Mouse (Mus musculus) testis, postnatal 14 days (tissue): ENCODE results near the gene Disc1.

Experiments used
- DNase-seq: peaks from one replicate; pipeline ENCODE4 v3.0.0; 2021; ENCODE audit warnings: low spot score

The Disc1 gene

GRCm38 (mm10) chr8:125258806-125259500, 205.0 kb downstream of the Disc1 start:
- DNase-seq = no peak

DNA sequence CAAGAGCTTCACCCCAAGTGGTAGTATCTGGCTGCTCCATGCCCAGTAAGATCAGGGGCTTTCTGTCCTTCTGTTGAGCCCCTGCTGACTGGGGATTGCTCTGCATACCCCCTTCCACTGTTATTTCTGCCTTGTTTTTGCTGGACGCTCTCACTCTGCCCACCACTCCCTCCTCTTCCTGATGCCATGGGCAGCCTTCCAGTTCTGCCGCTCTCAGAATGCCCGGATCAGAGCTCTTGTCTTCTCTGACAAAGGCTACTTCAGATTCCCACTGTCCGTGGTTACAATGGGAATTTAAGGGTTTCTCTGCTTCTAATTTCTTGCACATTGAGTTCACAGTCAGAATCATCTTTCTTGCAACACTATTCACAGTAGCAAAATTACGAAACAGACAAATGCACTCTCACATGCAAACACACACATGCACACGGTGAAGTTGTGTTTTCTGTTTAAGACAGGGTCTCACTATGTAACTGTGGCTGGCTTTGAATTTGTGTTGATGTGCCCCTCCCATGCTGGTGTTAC, 214.2 kb downstream of the Disc1 start:
- no peak for DNase-seq

DNA sequence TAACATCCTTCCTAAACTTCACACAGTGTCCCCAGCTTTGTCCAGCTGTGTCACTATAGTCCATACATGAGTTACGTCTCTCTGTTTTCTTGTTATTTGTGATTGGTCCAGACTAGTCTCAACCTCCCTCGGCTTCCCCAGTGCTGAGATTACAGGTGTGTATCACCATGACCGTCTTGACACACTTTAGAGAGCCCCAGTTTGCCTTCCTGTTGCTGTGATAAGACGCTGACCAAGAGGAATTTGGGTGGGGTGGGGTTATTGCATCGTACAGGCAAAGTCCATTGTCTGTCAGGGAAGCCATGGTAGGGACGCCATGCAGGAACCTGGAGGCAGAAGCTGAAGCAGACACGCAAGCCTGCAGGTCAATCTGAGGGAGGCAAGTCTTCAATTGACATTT, 216.3 kb downstream of the Disc1 start:
- DNase-seq = no peak

DNA sequence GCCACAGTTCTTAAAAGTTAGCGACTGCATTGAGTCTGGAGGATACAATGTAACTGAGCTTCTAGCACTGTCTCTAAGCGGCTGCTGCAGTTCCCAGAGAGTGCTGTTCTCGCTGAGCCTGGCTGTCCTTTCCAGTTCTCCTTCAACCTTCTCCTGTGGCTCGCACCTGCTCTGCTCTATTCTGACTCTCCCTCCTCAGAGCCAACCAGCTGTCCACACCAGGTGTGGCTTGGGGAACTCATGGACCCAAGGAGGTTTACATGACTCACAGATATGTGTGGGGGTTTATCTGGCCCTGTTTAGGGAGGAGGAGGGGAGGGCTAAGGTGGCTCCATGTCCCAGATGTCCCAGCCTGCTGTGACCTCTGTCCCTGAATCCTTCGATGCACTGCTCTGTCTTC, 217.4 kb downstream of the Disc1 start:
- peak; percentile 64 for DNase-seq

DNA sequence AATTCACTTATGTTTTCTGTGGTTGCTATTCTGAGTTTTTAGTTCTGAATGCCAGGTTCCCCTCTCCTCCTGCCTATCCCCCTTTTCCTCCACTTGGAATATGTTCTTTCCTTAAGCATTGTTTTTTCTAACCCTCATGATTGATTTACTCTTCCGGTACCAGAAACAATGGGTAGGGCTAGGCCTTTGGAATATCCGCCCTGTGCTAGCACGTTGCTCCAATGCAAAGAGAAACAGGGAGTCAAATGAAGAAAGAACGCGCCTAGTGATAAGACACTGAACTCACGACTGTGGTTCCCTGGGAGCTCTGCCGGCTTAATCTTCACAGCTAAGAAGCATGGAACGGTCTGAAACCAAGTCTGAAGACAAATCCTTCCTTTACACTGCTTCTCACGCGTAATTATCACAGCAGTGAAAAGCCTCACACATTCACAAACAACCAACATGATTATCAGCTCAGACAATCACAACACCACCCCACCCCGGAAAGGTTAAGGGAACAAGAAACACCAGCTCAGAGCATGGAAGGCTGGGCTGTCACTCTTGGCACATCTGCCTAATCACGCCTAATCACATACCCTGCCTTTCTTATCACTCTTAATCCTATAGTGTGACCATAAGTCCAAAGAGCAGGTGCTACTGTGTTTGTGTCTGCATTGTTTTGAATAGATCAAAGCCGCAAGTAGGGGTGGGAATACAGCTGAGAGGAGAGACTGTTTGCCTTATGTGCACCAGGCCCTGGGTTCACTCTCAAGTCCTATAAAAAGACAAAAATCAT, 218.3 kb downstream of the Disc1 start:
- no peak for DNase-seq

DNA sequence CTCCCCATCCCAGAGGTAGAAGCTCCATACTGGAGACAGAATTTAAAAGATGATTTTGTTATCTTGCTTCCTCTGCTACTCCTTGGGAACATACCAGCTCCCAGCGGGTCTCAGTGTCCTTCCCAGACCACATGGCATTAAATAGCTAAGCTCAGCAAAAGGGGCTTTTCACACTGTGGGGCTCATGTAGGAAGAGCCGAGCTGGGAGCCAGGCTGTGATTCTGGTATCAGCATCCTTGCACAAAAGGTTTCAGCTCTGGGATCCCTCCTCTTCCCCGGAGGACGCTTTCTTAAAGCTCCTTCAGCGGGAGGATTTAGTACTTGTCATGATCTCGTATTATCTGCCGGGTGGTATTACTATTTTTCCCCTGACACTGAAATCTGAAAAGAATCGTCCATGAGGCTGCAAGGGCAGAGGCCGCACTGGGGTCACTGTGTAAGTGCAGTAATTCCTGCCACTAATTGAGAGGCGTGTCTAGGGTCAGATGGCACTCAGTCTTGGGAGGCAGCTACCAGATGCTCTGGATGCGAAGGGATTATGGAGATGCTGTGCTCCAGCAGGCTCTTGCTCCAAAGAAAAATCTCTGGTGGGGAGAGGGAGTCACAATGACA, 223.2 kb downstream of the Disc1 start:
- no peak for DNase-seq

- no peak for DNase-seq
These were observed 225.2 kb downstream of the Disc1 start for GRCm38 (mm10) chr8:125279156-125279555.

GRCm38 (mm10) chr8:125279892-125280291, 225.9 kb downstream of the Disc1 start:
- no peak for DNase-seq

DNA sequence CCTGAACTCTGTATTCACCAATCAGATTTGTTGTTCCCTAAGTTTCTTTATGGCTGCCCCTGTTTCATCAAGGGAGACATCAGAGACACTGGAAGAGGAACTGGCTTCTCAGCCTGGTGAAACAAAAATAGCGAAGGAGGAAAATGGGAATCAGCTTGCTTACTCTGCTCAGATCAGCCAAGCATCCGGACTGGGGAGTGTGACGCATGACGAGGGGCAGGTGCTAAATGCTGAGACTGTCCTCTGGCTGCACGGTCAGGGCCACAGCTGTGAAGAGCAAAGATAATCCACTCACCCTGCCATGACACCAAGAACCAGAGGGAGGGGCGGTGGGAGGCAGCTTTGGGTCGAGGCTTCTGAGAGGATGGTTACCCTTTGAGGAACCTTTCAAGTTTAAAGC, 228.5 kb downstream of the Disc1 start:
- no peak for DNase-seq

DNA sequence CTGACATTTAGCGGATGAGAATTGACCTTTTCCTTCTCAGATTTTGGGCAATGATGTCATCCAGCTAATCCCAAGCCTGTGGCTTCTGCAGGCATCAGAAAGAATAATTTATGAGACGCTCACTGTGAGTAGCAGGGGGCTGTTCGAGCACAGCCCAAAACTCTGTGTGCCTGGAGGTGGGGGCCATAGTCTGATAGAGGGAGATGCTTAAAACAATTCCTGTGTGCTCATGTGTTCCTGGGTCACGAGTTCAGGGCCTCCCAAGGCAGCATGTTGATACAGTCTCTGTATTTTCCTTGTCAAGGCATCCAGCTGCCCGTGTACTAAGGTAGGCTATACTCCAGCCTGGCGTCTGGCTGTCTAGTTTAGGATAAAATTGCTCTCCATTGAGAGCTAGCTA, 229.5 kb downstream of the Disc1 start:
- DNase-seq = no peak

- DNase-seq = no peak
These were observed 230.9 kb downstream of the Disc1 start for GRCm38 (mm10) chr8:125284875-125285274.

GRCm38 (mm10) chr8:125285391-125285790, 231.4 kb downstream of the Disc1 start:
- no peak for DNase-seq

- peak; percentile 52 for DNase-seq
These were observed 232.1 kb downstream of the Disc1 start for GRCm38 (mm10) chr8:125285966-125286681.

- no peak for DNase-seq
These were observed 233.3 kb downstream of the Disc1 start for GRCm38 (mm10) chr8:125287311-125287710.

DNA sequence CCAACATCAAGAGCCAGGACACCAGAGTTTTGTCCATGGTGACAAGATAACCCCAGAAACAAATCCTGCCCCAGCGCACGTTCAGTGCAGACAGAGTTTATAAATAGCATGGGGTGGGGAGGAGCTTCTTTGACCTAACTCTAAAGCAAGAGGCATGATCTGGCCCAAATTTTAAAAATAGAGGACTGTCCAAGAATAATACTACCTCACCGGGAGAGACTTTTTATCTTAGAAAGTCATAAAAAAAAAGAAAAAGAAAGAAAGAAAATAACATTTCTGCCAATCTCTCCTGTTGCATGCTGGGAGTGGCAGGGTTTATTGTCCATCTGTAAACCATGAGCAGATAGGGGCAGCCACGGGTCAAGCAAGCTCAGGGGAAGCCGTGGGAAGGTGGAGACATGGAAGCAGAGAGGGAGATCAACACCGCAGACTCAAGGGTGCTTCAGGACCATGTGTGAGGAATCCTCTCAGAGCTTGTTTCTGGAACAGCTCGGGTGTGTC, 233.9 kb downstream of the Disc1 start:
- no peak for DNase-seq

DNA sequence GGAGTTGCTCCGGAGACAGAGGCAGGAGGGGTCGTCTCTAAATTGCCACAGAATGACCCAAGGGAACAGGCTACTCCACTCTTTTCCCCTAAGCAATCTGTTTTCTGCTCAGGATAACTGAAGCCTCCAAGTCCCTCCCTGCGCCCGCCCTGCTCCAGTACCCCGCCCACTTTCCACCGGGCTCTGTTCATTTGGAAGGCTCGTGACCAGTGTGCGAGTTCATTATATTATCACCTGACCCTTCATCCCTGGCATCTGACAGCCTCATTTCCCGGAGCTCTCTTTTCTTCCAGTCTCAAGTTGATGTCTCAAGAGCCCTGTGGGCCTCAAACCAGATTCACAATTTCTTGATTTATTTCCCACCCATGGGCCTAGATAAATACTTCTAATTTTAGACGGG, 237.5 kb downstream of the Disc1 start:
- DNase-seq = no peak

DNA sequence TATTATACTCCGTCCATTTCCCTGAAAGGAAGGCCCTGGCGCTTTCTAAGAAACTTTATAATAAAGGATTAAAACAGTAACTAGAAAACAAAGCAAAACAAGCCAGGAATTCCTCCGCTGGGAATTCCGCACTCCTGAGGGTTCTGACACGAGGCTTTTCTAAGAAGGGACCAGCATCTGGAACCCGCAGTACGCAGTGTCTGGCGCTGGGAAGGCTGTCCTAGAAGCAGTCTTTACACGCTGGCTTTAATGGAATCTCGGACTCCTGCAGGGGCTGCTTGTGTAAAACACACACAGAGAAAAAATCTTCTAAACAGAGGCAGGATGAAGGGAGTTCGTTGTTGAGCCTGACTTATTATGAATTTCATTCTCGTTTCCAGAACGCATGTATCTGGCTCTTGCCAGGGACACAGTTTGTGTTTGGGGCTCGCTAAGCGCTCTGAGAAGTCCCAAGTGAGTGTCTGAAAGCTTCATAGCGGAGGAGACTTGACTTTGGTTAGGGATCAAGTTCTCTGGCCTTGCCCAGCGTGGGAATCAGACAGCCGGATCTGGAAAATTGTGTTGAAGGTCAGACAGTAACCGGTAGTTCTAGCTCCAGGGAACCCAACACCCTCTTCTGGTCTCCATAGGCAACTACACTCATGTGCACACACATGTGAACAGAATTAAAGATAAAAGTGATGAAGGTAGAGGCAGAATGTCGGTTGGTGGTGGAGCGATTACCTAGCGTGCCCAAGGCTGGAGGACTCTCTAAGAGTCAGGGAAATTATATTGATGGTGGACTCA, 238.1 kb downstream of the Disc1 start:
- DNase-seq = no peak

GRCm38 (mm10) chr8:125292933-125293591, 239.1 kb downstream of the Disc1 start:
- DNase-seq = no peak

GRCm38 (mm10) chr8:125299248-125299647, 245.3 kb downstream of the Disc1 start:
- no peak for DNase-seq

DNA sequence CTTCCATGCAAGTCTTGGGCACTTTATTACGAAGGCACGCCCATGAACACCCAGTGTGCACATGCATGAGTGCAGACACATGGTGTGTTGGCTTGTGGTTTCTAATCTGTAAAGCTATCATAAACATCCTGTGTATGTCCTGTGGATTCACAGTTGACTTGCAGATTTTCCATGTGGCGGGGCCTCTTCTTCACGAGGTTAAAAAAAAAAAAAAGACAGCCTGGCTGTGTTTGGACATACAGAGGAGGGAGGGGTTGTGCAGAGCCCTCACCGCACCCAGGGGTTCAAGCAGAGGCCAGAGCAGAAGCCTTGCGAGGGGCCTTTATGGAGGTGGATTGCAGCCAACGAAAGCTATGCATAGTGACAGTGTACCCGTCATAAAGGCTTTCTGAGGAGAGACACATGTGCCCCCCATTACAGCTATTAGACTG, 248.0 kb downstream of the Disc1 start:
- no peak for DNase-seq

GRCm38 (mm10) chr8:125306665-125307064, 252.7 kb downstream of the Disc1 start:
- no peak for DNase-seq
